Mouse (Mus musculus) left cerebral cortex, postnatal 10 days (tissue): Measurements from ENCODE around the gene A4gnt. TPM values are rescaled to one million over a fixed set of nuclear protein-coding genes. Genes with fewer than 3 reads are reported as not detected.

ENCODE experiments used
- DNase-seq, 2 experiments: peaks; one replicate each; pipeline ENCODE4 v3.0.0; 2021 to 2022; ENCODE audit warnings: low spot score in 2 of 2, mixed read lengths in 1 of 2; ENCODE audit errors: extremely low spot score in 1 of 2
- intact Hi-C: fragments of 180-260 bp; cut with DNase I; formaldehyde crosslinking; loops from one replicate; pipeline ENCODE4 v1.15.1; 2025
- total RNA-seq, 2 experiments: library from RNA; stranded (reverse); gene quantifications; 2 replicates each; pipeline ENCODE4 v1.2.3; 2021

A4gnt gene
- total RNA-seq, 2 experiments from 2014 or later, result not detected

DNA sequence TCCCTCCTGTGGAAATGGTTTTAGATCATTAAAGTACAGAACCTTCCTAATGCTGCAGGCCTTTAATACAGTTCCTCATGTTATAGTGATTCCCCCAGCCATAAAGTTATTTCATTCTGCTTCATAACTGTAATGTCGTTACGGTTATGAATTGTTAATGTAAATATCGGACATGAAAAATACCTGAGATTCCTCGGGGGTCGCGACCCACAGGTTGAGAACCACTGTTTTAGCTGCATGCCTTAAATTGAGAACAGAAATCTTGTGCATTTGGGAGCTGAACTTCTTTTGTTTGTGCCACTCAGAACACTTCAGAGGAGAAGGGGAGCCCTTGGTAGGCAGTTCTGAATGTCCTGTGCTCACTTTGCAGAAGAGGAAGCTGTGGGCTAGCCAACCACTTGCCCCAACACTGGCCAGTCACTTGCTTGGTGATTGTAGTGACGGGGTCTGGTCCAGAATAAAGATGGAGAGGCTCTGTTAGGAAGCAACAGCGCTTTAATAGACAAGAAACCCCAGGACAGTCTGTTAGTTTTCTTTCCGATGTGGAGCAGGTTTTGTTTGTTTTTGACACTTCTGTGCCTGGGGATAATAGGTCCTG lies 18.3 kb downstream of the A4gnt start:
- intact Hi-C loops, result no loop called here
- DNase-seq, result peak in 1 of 2 experiments; percentile 26

DNA sequence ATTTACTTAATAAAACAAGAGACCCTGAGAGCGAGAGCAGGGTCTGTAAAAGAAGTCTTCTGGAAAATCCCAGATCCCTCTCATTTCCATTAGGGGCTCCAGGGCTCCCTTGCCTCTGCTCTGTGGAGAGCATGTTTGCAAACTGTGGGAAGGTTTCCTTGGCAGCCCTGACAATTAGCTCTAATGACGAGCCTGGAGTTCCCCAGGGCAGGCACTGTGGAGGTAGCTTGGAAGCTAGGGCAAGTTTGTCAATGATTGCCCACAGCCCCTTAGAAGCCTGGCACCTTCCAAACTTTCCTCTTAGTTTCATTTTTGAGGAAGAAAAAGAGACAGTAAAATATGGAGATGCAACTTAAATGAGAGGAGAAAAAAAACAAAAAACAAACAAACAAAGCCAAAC lies 19.5 kb downstream of the A4gnt start:
- intact Hi-C loops, result no loop called here
- peak in 1 of 2 experiments; percentile 8 for DNase-seq

DNA sequence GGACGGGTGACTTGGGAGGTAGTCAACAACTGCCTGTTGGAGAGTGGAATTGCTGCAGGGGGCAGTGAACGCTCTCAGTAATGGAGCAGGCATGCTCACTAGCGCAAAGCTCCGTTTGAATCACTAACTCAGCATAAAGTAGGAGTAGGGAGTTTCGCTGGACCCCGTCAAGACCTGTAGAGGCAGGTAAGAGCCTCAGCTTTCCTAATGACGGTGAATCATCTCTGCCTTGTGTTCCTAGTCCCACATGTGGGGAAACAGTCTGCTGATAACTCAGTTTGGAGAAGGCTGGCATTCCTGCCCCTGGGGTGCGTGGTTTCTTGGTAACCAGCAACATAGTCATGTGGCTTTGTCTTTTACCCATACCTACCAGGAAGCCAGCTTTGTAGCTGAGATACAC lies 20.0 kb downstream of the A4gnt start:
- DNase-seq, result peak in 1 of 2 experiments; percentile 38
- intact Hi-C loops, result no loop called here

DNA sequence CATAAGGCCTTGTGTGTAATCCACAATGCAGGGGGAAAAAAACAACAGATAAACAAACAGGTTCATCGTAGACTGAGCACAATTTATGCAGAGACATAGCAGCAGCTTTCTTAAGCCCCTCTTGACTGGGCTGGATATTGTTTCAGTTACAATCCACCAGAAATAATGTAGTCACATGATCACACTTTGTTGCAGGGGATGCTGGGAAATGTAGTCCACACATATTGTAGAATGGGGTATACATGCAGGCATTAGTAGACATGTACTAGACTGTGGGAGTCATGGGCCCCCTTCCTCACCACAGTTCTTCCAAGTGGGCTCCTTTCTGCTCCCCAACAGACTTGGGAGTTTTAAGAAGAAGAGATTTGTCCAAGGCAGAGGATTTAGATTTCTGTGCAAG lies 24.5 kb downstream of the A4gnt start:
- intact Hi-C loops, result no loop called here
- no peak for DNase-seq

DNA sequence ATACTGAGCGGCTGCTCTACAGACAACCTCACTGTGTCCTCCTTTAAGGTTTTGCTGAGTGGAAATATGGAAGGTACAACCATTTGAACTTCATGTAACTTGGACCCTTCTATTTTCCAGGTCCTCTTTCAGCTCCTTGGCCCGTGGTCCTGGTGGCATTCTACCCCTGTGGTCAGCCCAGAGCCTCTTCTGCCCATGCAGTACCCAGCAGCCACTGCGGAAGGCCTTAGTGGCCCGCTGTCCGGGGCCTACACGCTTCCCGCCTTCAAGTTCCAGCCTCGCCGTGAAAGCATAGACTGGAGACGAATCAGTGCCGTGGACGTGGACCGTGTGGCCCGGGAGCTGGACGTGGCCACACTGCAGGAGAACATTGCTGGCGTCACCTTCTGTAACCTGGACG lies 24.9 kb downstream of the A4gnt start:
- intact Hi-C loops, result no loop called here
- DNase-seq, result no peak

DNA sequence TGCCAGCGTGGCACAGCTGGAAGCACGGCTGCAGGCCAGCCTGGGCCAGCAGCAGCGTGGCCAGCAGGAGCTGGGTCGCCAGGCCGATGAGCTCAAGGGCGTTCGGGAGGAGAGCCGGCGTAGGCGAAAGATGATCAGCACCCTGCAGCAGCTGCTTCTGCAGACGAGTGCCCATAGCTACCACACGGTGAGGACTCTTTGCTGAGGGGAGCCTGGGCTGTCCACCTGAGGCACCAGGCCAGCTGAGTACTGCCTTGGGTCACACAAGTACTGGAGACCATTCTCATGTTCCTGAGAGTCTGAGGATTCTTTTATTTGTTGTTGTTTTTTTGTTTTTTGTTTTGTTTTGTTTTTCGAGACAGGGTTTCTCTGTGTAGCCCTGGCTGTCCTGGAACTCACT lies 25.4 kb downstream of the A4gnt start:
- DNase-seq, result no peak

DNA sequence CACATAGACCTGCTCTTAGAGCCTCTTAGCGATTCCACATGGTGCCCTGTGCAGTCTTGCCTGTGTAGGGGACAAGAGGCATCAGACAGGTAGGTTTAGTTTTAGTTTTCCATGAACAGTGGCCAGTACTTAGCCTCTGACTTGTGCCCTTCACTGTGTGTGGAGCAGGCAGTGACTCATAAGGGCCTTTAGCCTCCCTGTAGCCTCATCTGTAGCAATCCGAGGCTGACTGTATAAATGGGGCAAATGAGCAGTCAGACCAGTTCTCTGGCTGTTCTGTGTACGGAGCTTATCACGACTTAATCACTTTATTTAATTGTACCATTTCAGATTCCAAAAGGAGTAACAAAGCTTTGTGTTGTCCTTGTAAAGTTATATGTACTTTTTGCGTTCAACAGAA lies 27.7 kb downstream of the A4gnt start:
- intact Hi-C loops, result no loop called here
- no peak for DNase-seq

More for the DNA sequence above, 25.4 kb downstream of the A4gnt start:
- intact Hi-C loops, result no loop called here

DNA sequence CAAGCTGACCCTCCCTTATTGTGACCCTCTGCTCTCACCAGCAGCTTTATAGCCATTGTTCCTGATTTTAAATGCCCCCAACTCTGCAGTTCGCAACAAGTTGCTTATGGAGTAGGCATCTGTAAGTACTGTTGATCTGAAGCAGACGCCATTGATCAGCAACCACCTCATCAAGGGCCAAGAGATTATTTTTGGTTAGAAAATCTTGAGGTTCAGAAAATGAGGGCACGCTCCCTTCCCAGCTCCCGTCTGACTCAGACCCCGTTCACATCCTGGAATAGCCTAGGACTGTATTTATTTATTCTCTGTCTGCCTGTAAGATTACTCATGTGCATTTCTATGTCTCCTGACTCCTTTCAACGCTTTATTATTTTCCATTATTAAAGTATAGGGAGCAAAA lies 33.1 kb downstream of the A4gnt start:
- intact Hi-C loops, result no loop called here

DNA sequence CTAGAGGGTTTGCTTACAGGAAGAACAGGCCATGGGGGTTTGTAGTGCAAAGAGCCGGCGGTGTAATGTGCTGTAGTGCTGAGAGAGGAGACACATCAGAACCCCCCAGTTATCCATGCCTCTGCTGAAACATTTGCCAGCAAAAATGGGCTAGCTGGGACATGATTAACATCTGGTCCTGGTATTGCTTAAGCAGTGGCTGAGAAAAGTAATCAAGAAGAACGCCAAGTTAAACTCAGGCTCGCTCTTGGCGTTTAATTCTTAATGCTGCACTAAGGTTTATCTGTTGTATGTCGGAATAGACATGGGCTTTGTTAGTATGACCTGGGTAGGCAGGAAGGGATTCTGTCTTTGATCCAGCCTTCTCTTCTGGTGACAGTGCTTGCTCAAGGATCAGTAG lies 33.8 kb downstream of the A4gnt start:
- DNase-seq, result no peak
- intact Hi-C loops, result no loop called here

More for the DNA sequence above, 33.1 kb downstream of the A4gnt start:
- no peak for DNase-seq

DNA sequence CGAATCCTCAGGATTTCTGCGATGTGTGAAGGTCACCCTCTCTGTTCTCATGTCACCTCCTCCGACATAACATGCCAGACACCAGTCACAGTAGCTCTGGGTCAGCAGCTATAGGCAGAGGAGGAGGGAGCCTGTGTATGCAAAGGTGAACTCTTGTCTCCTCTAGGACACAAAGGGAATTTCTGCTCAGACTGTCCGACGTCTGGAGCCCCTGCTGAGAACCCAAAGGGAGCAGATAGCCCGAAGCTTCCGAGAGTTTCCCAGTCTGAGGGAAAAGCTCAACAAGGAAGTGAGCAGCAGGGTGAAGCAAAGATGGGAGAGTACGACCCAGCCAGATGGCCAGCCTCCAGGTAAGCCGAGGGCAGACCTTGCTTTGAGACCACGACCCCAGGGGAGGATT lies 48.5 kb downstream of the A4gnt start:
- no peak for DNase-seq
- intact Hi-C loops, result loop anchor here (5.0 kb wide), 1 partner anchor 73 kb away; no protein-coding TSS in a partner anchor

DNA sequence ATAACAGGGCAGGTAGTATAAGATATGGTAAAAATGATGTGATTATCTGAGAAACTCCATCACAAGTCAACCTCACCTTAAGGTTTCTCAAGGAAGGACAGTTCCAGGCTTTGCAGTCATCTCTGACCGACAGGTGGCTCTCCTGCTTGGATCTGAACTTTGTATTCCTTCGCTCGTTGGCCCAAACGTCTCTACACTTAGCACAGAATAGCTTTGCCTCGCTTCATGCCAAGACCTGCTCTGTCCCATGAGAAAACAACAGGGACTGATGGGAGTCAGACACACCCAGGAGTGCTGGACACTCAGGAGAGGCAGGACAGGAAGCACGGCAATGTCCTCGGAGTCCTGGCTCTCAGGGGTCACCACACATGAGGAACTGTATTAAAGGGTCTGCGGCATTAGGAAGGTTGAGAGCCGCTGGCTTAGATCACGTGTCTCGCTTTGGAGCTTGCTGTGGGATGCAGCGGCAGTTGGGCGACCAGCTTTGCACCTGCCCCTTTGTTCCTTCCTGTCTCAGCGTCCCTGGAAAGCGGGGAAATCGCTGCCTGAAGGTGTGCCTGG lies 49.4 kb downstream of the A4gnt start:
- intact Hi-C loops, result loop anchor here (5.0 kb wide), 1 partner anchor 74 kb away; no protein-coding TSS in a partner anchor
- DNase-seq, result no peak

DNA sequence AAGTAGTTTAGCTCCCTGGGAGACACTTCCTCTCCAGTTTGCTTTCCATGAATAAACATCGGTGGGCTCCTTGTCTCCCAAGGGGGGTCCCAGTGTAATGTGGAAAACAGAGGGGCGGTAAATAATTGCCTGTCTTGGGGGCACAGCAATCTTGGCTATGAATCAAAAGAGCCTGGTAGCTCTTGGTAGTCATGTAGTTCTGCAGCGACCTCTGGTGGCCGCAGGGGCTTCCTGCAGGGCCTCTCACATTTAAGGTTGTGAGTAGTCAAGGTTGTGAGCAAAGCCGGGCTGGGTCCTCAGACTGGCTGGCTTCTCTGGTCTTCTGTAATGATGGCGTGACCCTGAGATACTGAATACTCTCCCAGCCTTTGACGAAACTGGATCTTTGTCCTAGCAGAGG lies 50.1 kb downstream of the A4gnt start:
- intact Hi-C loops, result loop anchor here (5.0 kb wide), 1 partner anchor 75 kb away; no protein-coding TSS in a partner anchor
- DNase-seq, result peak; percentile 47 to 66

DNA sequence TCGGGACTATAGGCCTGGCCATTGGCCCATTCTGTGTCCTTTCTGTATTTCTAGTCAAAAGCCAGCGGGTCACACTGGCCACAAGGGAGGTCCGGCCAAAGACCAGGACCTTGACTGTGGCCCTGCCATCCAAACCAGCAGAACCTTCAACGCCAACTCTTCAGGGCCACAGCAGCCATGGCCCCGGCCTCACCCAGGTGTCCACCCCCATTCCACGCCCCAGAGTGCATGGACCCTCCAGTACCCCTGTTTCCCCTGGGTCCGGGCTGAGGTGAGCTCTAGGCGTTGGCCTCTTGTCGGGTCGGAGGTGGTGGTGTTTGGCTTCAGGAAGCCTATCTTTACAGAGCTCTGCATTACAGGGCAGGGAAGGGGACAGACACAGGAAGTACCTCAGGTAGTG lies 50.6 kb downstream of the A4gnt start:
- intact Hi-C loops, result loop anchor here (5.0 kb wide), 1 partner anchor 76 kb away; no protein-coding TSS in a partner anchor

DNA sequence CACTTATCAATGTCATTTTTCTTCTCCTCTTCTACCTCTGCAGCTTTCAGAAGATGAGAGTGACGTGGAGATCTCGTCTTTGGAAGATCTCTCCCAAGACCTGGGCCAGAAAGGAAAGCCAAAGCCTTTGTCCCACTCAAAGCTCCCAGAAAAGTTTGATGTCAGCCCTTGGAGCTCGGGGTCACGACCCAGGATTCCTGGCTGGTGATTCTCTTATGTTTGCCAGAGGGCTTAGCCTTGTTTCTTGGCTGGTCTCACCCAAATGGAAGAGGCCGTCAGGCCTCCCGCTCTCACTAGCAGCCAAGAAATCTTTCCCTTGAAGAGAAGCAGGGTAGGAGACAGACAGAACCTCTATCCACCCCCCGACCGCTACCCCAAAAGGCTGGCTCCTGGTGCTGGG lies 55.3 kb downstream of the A4gnt start:
- intact Hi-C loops, result no loop called here
- DNase-seq, result no peak

More for the DNA sequence above, 50.6 kb downstream of the A4gnt start:
- no peak for DNase-seq

DNA sequence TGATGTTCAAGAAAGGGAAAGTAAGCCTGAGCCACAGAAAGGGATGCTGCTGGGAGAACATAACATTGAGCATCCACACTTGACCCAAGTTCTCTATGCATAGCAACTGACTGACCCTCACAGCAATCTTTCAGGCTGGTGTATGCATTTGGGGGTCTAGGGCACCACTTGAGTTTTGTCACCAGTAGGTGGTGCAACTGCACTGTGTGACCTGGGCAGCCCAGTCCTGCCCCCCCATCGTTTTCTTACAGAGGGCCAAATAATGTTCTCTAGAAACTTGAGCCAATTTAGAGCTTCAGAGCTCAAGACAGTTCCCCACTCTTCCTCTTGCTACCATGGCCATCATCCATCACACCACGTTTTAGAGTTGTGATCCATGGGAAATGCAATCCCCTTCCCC lies 59.3 kb downstream of the A4gnt start:
- intact Hi-C loops, result no loop called here

More for the DNA sequence above, 59.3 kb downstream of the A4gnt start:
- no peak for DNase-seq

Other genes with a start within 250 kb of the A4gnt start
- gene Mras, start 175.1 kb upstream of the A4gnt start, total RNA-seq, result 10 to 100 TPM; 81.7 to 99.5 TPM
- not detected for gene Nme9, start 161.0 kb upstream of the A4gnt start, total RNA-seq
- 10 to 100 TPM; 60.3 to 61.5 TPM for gene Armc8, start 43.6 kb upstream of the A4gnt start, total RNA-seq
- gene Dbr1, start 36.7 kb upstream of the A4gnt start, total RNA-seq, result 10 to 100 TPM; 11.4 to 12.4 TPM
- gene Dzip1l, start 17.0 kb downstream of the A4gnt start, total RNA-seq, result 10 to 100 TPM; 24.9 to 31.4 TPM
- gene Cldn18, start 104.8 kb downstream of the A4gnt start, total RNA-seq, result not detected